Mouse (Mus musculus): ENCODE results near the gene Acyp2.

- TF ChIP-seq CTCF (IDR thresholded peaks at IDR 0.05 in 2 of 3, conservative IDR thresholded peaks at IDR 0.05 in 1 of 3; ENCODE audit: control insufficient read depth in 1 of 3, insufficient read depth in 1 of 3, low read depth in 2 of 3, low read length in 3 of 3, poor library complexity in 1 of 3, severe bottlenecking in 1 of 3) (no peak), USF2 (IDR thresholded peaks at IDR 0.05; ENCODE audit: borderline replicate concordance in 1 of 2, insufficient read depth in 1 of 2, low read depth in 1 of 2, low read length in 2 of 2) (no peak), TAL1 (IDR thresholded peaks at IDR 0.05; ENCODE audit: low read length) (no peak)
These were observed 31.8 kb downstream of the Acyp2 start for GRCm38 (mm10) chr11:30617571-30618097.

Measured in MEL (cell line).